Mouse (Mus musculus): ENCODE data around the gene Bbc3. TPM values are rescaled to one million over a fixed set of nuclear protein-coding genes. Genes with fewer than 3 reads are reported as not detected.
"Not testable (repeated sequence)": the region's sequence is repeated elsewhere in the genome, so short reads cannot be mapped to it uniquely, and the experiment has no call there.

Bbc3 gene
- total RNA-seq, 2 experiments from 2014 or later, result 7.9 to 8.7 TPM

GRCm38 (mm10) chr7:16287016-16287415 is 21.2 kb upstream of the Bbc3 start:
- intact Hi-C loops (cut with DNase I), result no loop called here
- no peak for DNase-seq

GRCm38 (mm10) chr7:16287791-16288190 is 20.4 kb upstream of the Bbc3 start:
- intact Hi-C loops (cut with DNase I), result no loop called here
- no peak for DNase-seq

- intact Hi-C loops (cut with DNase I), result loop anchor here (1.0 to 10.0 kb wide), 3 partner anchors 32 to 170 kb away; no protein-coding TSS in a partner anchor
- peak in 1 of 2 experiments; percentile 39 for DNase-seq
Measured at GRCm38 (mm10) chr7:16294346-16294745, 13.8 kb upstream of the Bbc3 start.

GRCm38 (mm10) chr7:16294837-16295236 is 13.4 kb upstream of the Bbc3 start:
- intact Hi-C loops (cut with DNase I), result loop anchor here (1.0 to 10.0 kb wide), 5 partner anchors 14 to 170 kb away; no protein-coding TSS in a partner anchor
- peak; percentile 96 to 97 for DNase-seq

- DNase-seq, result peak; percentile 82 to 84
- intact Hi-C loops (cut with DNase I), result loop anchor here (1.0 to 10.0 kb wide), 3 partner anchors 14 to 169 kb away; no protein-coding TSS in a partner anchor
Measured at GRCm38 (mm10) chr7:16295321-16295900, 12.8 kb upstream of the Bbc3 start.

- intact Hi-C loops (cut with DNase I), result loop anchor here (10.0 kb wide), 1 partner anchor 169 kb away; no protein-coding TSS in a partner anchor
- no peak for DNase-seq
Measured at GRCm38 (mm10) chr7:16296146-16296545, 12.0 kb upstream of the Bbc3 start.

- DNase-seq, result peak; percentile 89 to 92
- intact Hi-C loops (cut with DNase I), result loop anchor here (10.0 kb wide), 1 partner anchor 168 kb away; no protein-coding TSS in a partner anchor
Measured at GRCm38 (mm10) chr7:16296766-16297390, 11.3 kb upstream of the Bbc3 start.

- DNase-seq, result no peak
- intact Hi-C loops (cut with DNase I), result loop anchor here (10.0 kb wide), 1 partner anchor 167 kb away; no protein-coding TSS in a partner anchor
Measured at GRCm38 (mm10) chr7:16297616-16298015, 10.6 kb upstream of the Bbc3 start.

GRCm38 (mm10) chr7:16298927-16299326 is 9.3 kb upstream of the Bbc3 start:
- no peak for DNase-seq
- intact Hi-C loops (cut with DNase I), result loop anchor here (1.0 to 10.0 kb wide), 2 partner anchors 9 to 166 kb away; partner anchors contain the start of gene Bbc3

GRCm38 (mm10) chr7:16299419-16300035 is 8.7 kb upstream of the Bbc3 start:
- intact Hi-C loops (cut with DNase I), result loop anchor here (1.0 to 10.0 kb wide), 2 partner anchors 9 to 165 kb away; partner anchors contain the start of gene Bbc3
- DNase-seq, result peak; percentile 85 to 89

- intact Hi-C loops (cut with DNase I); DNase-seq: not testable (repeated sequence)
Measured at GRCm38 (mm10) chr7:16307141-16307540, 1.1 kb upstream of the Bbc3 start.

- intact Hi-C loops (cut with DNase I), result loop anchor here (1.0 kb wide), 2 partner anchors 9 to 13 kb away; no protein-coding TSS in a partner anchor
- no peak for DNase-seq
Measured at GRCm38 (mm10) chr7:16308555-16309317, 543 bp downstream of the Bbc3 start.

GRCm38 (mm10) chr7:16309318-16310019 is 1.3 kb downstream of the Bbc3 start:
- intact Hi-C loops (cut with DNase I), result loop anchor here (1.0 kb wide), 1 partner anchor 14 kb away; no protein-coding TSS in a partner anchor
- peak; percentile 95 to 97 for DNase-seq

GRCm38 (mm10) chr7:16310020-16310520 is 1.9 kb downstream of the Bbc3 start:
- intact Hi-C loops (cut with DNase I), result no loop called here
- DNase-seq, result peak; percentile 90 to 93

- DNase-seq, result peak; percentile 35 to 40
- intact Hi-C loops (cut with DNase I), result no loop called here
Measured at GRCm38 (mm10) chr7:16310521-16311452, 2.6 kb downstream of the Bbc3 start.

GRCm38 (mm10) chr7:16311453-16312004 is 3.3 kb downstream of the Bbc3 start:
- intact Hi-C loops (cut with DNase I), result no loop called here
- peak; percentile 36 to 47 for DNase-seq

- intact Hi-C loops (cut with DNase I), result no loop called here
- peak; percentile 63 to 65 for DNase-seq
Measured at GRCm38 (mm10) chr7:16312011-16312671, 3.9 kb downstream of the Bbc3 start.
